Mouse (Mus musculus) left cerebral cortex, postnatal 25 days (tissue): Measurements from ENCODE around the gene Proser3. TPM values are rescaled to one million over a fixed set of nuclear protein-coding genes. Genes with fewer than 3 reads are reported as not detected.
A peak's percentile ranks its signal among the peaks of the same experiment; 100 is the strongest.

Experiments
- DNase-seq, 2 experiments: peaks; one replicate each; pipeline ENCODE4 v3.0.0; 2022; ENCODE audit warnings: low spot score in 2 of 2, mixed read lengths in 1 of 2
- intact Hi-C: fragments of 180-260 bp; cut with DNase I; formaldehyde crosslinking; loops from one replicate; pipeline ENCODE4 v1.15.1; 2025
- total RNA-seq, 2 experiments: library from RNA; stranded (reverse); gene quantifications; 2 replicates each; pipeline ENCODE4 v1.2.3; 2021

Proser3 gene
- total RNA-seq, 2 experiments from 2014 or later: 5.2 to 5.5 TPM

- intact Hi-C loops: loop anchor here (5.0 kb wide), 1 partner anchor 62 kb away; the partner anchor contains the start of gene Prodh2
- no peak for DNase-seq
These were observed 1.9 kb upstream of the Proser3 start for GRCm38 (mm10) chr7:30553810-30554584.

GRCm38 (mm10) chr7:30553021-30553589 lies 1.0 kb upstream of the Proser3 start:
- intact Hi-C loops: loop anchor here (5.0 kb wide), 1 partner anchor 61 kb away; the partner anchor contains the start of gene Prodh2

GRCm38 (mm10) chr7:30551445-30552101 lies 526 bp downstream of the Proser3 start:
- intact Hi-C loops: loop anchor here (5.0 kb wide), 1 partner anchor 59 kb away; the partner anchor contains the start of gene Prodh2
- no peak for DNase-seq

More at GRCm38 (mm10) chr7:30553021-30553589, 1.0 kb upstream of the Proser3 start:
- DNase-seq: peak in 1 of 2 experiments; percentile 50

GRCm38 (mm10) chr7:30550603-30551002 lies 1.5 kb downstream of the Proser3 start:
- intact Hi-C loops: loop anchor here (5.0 kb wide), 1 partner anchor 58 kb away; the partner anchor contains the start of gene Prodh2
- DNase-seq: no peak

- DNase-seq: no peak
- intact Hi-C loops: loop anchor here (5.0 kb wide), 1 partner anchor 58 kb away; the partner anchor contains the start of gene Prodh2
These were observed 2.2 kb downstream of the Proser3 start for GRCm38 (mm10) chr7:30549880-30550279.

- intact Hi-C loops: no loop called here
- DNase-seq: no peak
These were observed 7.8 kb downstream of the Proser3 start for GRCm38 (mm10) chr7:30544327-30544726.

GRCm38 (mm10) chr7:30540572-30540971 lies 11.5 kb downstream of the Proser3 start:
- intact Hi-C loops: no loop called here
- no peak for DNase-seq

- intact Hi-C loops: no loop called here
- DNase-seq: peak; percentile 98
These were observed 17.2 kb downstream of the Proser3 start, which contains the start of gene Arhgap33 for GRCm38 (mm10) chr7:30534633-30535577. Gene Arhgap33, minus strand, starts transcription at chr7:30535060.

GRCm38 (mm10) chr7:30533941-30534632 lies 18.0 kb downstream of the Proser3 start:
- DNase-seq: peak; percentile 54 to 70
- intact Hi-C loops: no loop called here

- DNase-seq: peak in 1 of 2 experiments; percentile 42
- intact Hi-C loops: no loop called here
These were observed 19.2 kb downstream of the Proser3 start for GRCm38 (mm10) chr7:30532931-30533330.

- intact Hi-C loops: no loop called here
- peak; percentile 73 to 93 for DNase-seq
These were observed 20.7 kb downstream of the Proser3 start for GRCm38 (mm10) chr7:30531291-30531815.

GRCm38 (mm10) chr7:30526981-30527380 lies 25.1 kb downstream of the Proser3 start:
- no peak for DNase-seq

GRCm38 (mm10) chr7:30526399-30526798 lies 25.7 kb downstream of the Proser3 start:
- no peak for DNase-seq
- intact Hi-C loops: no loop called here

More at GRCm38 (mm10) chr7:30526981-30527380, 25.1 kb downstream of the Proser3 start:
- intact Hi-C loops: no loop called here

GRCm38 (mm10) chr7:30525954-30526353 lies 26.1 kb downstream of the Proser3 start:
- DNase-seq: no peak
- intact Hi-C loops: no loop called here

- intact Hi-C loops: no loop called here
- no peak for DNase-seq
These were observed 27.6 kb downstream of the Proser3 start for GRCm38 (mm10) chr7:30524487-30524886.

GRCm38 (mm10) chr7:30522871-30523270 lies 29.2 kb downstream of the Proser3 start:
- intact Hi-C loops: no loop called here
- DNase-seq: no peak

- DNase-seq: no peak
- intact Hi-C loops: no loop called here
These were observed 31.2 kb downstream of the Proser3 start for GRCm38 (mm10) chr7:30520856-30521255.

- no peak for DNase-seq
- intact Hi-C loops: no loop called here
These were observed 31.7 kb downstream of the Proser3 start for GRCm38 (mm10) chr7:30520396-30520795.
